Mouse (Mus musculus) cerebellum, adult 11-12 months (tissue): ENCODE results near the gene H2al1g.
"Not testable (repeated sequence)": the region's sequence is repeated elsewhere in the genome, so short reads cannot be mapped to it uniquely, and the experiment has no call there.

Experiments
- DNase-seq: peaks from one replicate; pipeline ENCODE4 v3.0.0; 2022

H2al1g gene

GRCm38 (mm10) chrX:11317956-11318355 lies at the start of gene H2al1g:
Gene H2al1g, plus strand, starts transcription at chrX:11318256.
- DNase-seq: not testable (repeated sequence)

- peak; percentile 28 for DNase-seq
Observed at GRCm38 (mm10) chrX:11269074-11269473, 49.0 kb upstream of the H2al1g start.

GRCm38 (mm10) chrX:11273190-11273589 lies 44.9 kb upstream of the H2al1g start:
- DNase-seq: no peak

- DNase-seq: no peak
Observed at GRCm38 (mm10) chrX:11277083-11277482, 41.0 kb upstream of the H2al1g start.

GRCm38 (mm10) chrX:11280741-11281140 lies 37.3 kb upstream of the H2al1g start:
- DNase-seq: no peak

- no peak for DNase-seq
Observed at GRCm38 (mm10) chrX:11288306-11288882, 29.7 kb upstream of the H2al1g start.

- DNase-seq: no peak
Observed at GRCm38 (mm10) chrX:11289244-11289643, 28.8 kb upstream of the H2al1g start.

GRCm38 (mm10) chrX:11298957-11299356 lies 19.1 kb upstream of the H2al1g start, which contains the start of gene H2al1a:
Gene H2al1a, plus strand, starts transcription at chrX:11299257.
- not testable (repeated sequence) for DNase-seq

GRCm38 (mm10) chrX:11302132-11302531 lies 15.9 kb upstream of the H2al1g start, which contains the start of gene H2al1b:
Gene H2al1b, plus strand, starts transcription at chrX:11302432.
- DNase-seq: not testable (repeated sequence)

- DNase-seq: not testable (repeated sequence)
Observed at GRCm38 (mm10) chrX:11305355-11305754, 12.7 kb upstream of the H2al1g start, which contains the start of gene H2al1c. Gene H2al1c, plus strand, starts transcription at chrX:11305655.

GRCm38 (mm10) chrX:11308524-11308923 lies 9.5 kb upstream of the H2al1g start, which contains the start of gene H2al1d:
Gene H2al1d, plus strand, starts transcription at chrX:11308824.
- not testable (repeated sequence) for DNase-seq

GRCm38 (mm10) chrX:11311634-11312033 lies 6.4 kb upstream of the H2al1g start, which contains the start of gene H2al1e:
Gene H2al1e, plus strand, starts transcription at chrX:11311934.
- DNase-seq: not testable (repeated sequence)

GRCm38 (mm10) chrX:11314858-11315257 lies 3.2 kb upstream of the H2al1g start, which contains the start of gene H2al1f:
Gene H2al1f, plus strand, starts transcription at chrX:11315158.
- DNase-seq: not testable (repeated sequence)

GRCm38 (mm10) chrX:11321192-11321591 lies 3.1 kb downstream of the H2al1g start, which contains the start of gene H2al1h:
Gene H2al1h, plus strand, starts transcription at chrX:11321492.
- not testable (repeated sequence) for DNase-seq

GRCm38 (mm10) chrX:11324359-11324758 lies 6.3 kb downstream of the H2al1g start, which contains the start of gene H2al1i:
Gene H2al1i, plus strand, starts transcription at chrX:11324659.
- DNase-seq: not testable (repeated sequence)

- DNase-seq: not testable (repeated sequence)
Observed at GRCm38 (mm10) chrX:11327522-11327921, 9.5 kb downstream of the H2al1g start, which contains the start of gene H2al1j. Gene H2al1j, plus strand, starts transcription at chrX:11327822.

GRCm38 (mm10) chrX:11345762-11346161 lies 27.7 kb downstream of the H2al1g start:
- peak; percentile 19 for DNase-seq

- DNase-seq: peak; percentile 10
Observed at GRCm38 (mm10) chrX:11346756-11347155, 28.7 kb downstream of the H2al1g start.

GRCm38 (mm10) chrX:11360823-11361222 lies 42.8 kb downstream of the H2al1g start:
- DNase-seq: no peak

GRCm38 (mm10) chrX:11361261-11361660 lies 43.2 kb downstream of the H2al1g start:
- no peak for DNase-seq

- DNase-seq: peak; percentile 61
Observed at GRCm38 (mm10) chrX:11363890-11364289, 45.8 kb downstream of the H2al1g start.

GRCm38 (mm10) chrX:11365151-11365550 lies 47.1 kb downstream of the H2al1g start:
- DNase-seq: no peak
